Mouse (Mus musculus) CH12.LX (cell line): ENCODE results near the gene Olfr954. TPM values are rescaled to one million over a fixed set of nuclear protein-coding genes. Genes with fewer than 3 reads are reported as not detected.

ENCODE experiments used
- DNase-seq: peaks from one replicate; pipeline ENCODE4 v3.0.0-alpha.2; 2013; ENCODE audit errors: extremely low read depth
- H3K27ac ChIP-seq: 2 replicates; pipeline ENCODE4 v1.5.1; 2012; ENCODE audit warnings: low read depth, mild to moderate bottlenecking, control low read depth, moderate library complexity; ENCODE audit not compliant: insufficient read depth
- H3K27me3 ChIP-seq: replicated peaks from 2 replicates; pipeline ENCODE3; 2012; ENCODE audit warnings: inconsistent platforms
- H3K36me3 ChIP-seq, 2 experiments: replicated peaks in 1 of 2; 2 replicates each; pipeline versions ENCODE3 to v1.6.1; 2012; ENCODE audit warnings: inconsistent platforms in 1 of 2, low read length in 1 of 2, mild to moderate bottlenecking in 1 of 2, mixed read lengths in 1 of 2, moderate library complexity in 1 of 2; ENCODE audit not compliant: control insufficient read depth in 1 of 2, insufficient read depth in 1 of 2
- H3K4me1 ChIP-seq, 2 experiments: 2 replicates each; pipeline ENCODE4 v1.6.1; 2012; ENCODE audit warnings: inconsistent platforms in 1 of 2, moderate library complexity in 1 of 2; ENCODE audit not compliant: insufficient read depth in 2 of 2, control insufficient read depth in 1 of 2
- H3K4me2 ChIP-seq: 2 replicates; pipeline ENCODE4 v1.6.1; 2012; ENCODE audit warnings: low read depth, mild to moderate bottlenecking, control low read depth; ENCODE audit not compliant: poor library complexity, insufficient read depth, severe bottlenecking
- H3K4me3 ChIP-seq, 3 experiments: fragments of 150-350 bp in 1 of 3; sonication (generic) in 1 of 3; replicated peaks in 1 of 3; 2 replicates each; pipeline versions ENCODE3 to v1.5.1; 2011 to 2012; ENCODE audit warnings: low read depth in 2 of 3, low read length in 2 of 3, mild to moderate bottlenecking in 2 of 3, moderate library complexity in 2 of 3, control low read depth in 1 of 3, improper control_type of control experiment in 1 of 3, inconsistent platforms in 1 of 3, mixed read lengths in 1 of 3; ENCODE audit not compliant: poor library complexity in 1 of 3
- H3K79me2 ChIP-seq: replicated peaks from 2 replicates; pipeline ENCODE4 v1.6.1; 2012; ENCODE audit warnings: mild to moderate bottlenecking, moderate library complexity; ENCODE audit not compliant: control insufficient read depth, poor library complexity, insufficient read depth, severe bottlenecking; ENCODE audit errors: extremely low read depth
- H3K9ac ChIP-seq: 2 replicates; pipeline ENCODE4 v1.6.1; 2012; ENCODE audit warnings: low read depth, mild to moderate bottlenecking, control low read depth, moderate library complexity; ENCODE audit not compliant: insufficient read depth
- H3K9me3 ChIP-seq: replicated peaks from 2 replicates; pipeline ENCODE3; 2012; ENCODE audit warnings: low read length, inconsistent platforms, mixed read lengths
- E2F4 ChIP-seq: IDR thresholded peaks from 2 replicates; pipeline ENCODE4 v1.6.1; 2011; ENCODE audit warnings: low read depth, low read length, improper control_type of control experiment; ENCODE audit not compliant: insufficient replicate concordance
- MAZ ChIP-seq: IDR thresholded peaks from 2 replicates; pipeline ENCODE4 v1.6.1; 2012; ENCODE audit warnings: low read depth, mild to moderate bottlenecking, inconsistent platforms, low read length, improper control_type of control experiment, moderate library complexity
- NELFE ChIP-seq: IDR thresholded peaks from 2 replicates; pipeline ENCODE4 v1.6.1; 2011; ENCODE audit warnings: low read depth, low read length, improper control_type of control experiment
- POLR2AphosphoS2 ChIP-seq: IDR thresholded peaks from 2 replicates; pipeline ENCODE4 v1.6.1; 2011; ENCODE audit warnings: low read depth, low read length, improper control_type of control experiment
- RCOR1 ChIP-seq: conservative IDR thresholded peaks from 2 replicates; pipeline ENCODE4 v1.6.1; 2012; ENCODE audit warnings: low read depth, mild to moderate bottlenecking, inconsistent platforms, low read length, improper control_type of control experiment
- TBP ChIP-seq: conservative IDR thresholded peaks from 2 replicates; pipeline ENCODE4 v1.6.1; 2011; ENCODE audit warnings: low read depth, low read length, improper control_type of control experiment
- UBTF ChIP-seq: IDR thresholded peaks from 2 replicates; pipeline ENCODE4 v1.6.1; 2012; ENCODE audit warnings: low read depth, mild to moderate bottlenecking, inconsistent platforms, low read length, improper control_type of control experiment, moderate library complexity
- ZC3H11A ChIP-seq: IDR thresholded peaks from 2 replicates; pipeline ENCODE4 v1.6.1; 2012; ENCODE audit warnings: low read depth, mild to moderate bottlenecking, inconsistent platforms, low read length, improper control_type of control experiment
- ZNF384 ChIP-seq: IDR thresholded peaks from 2 replicates; pipeline ENCODE4 v1.6.1; 2012; ENCODE audit warnings: low read depth, low read length, improper control_type of control experiment, inconsistent platforms
- dilution Hi-C: fragments of 300-500 bp; cut with MboI; formaldehyde crosslinking; loops from 2 replicates; pipeline ENCODE4 v1.14.3; 2020; ENCODE audit warnings: low sequenced_read_pairs; ENCODE audit not compliant: extremely low pct_unique_long_range_greater_than_20kb, extremely low pct_ligation_motif_present
- in situ Hi-C: fragments of 300-500 bp; cut with MboI; formaldehyde crosslinking; loops from 3 replicates; pipeline ENCODE4 v1.14.3; 2019; ENCODE audit warnings: low sequenced_read_pairs, low pct_ligation_motif_present, low pct_unique_long_range_greater_than_20kb, mixed read lengths
- polyA plus RNA-seq: library from polyadenylated mRNA; unstranded; fragments of >175 nt; gene quantifications from 2 replicates; pipeline ENCODE4 v1.2.1, GENCODE M21; 2012; ENCODE audit warnings: low read depth; ENCODE audit not compliant: insufficient read length
- total RNA-seq, 2 experiments: library from RNA; depleted of rRNA; stranded (reverse); fragments of 300-350 nt in 1 of 2; fragments of >200 nt in 1 of 2; gene quantifications; 2 replicates each; pipeline ENCODE4 v1.2.3; 2012 to 2014

Gene Olfr954
- total and polyA plus RNA-seq, 3 experiments, result not detected

GRCm38 (mm10) chr9:39509412-39509811, 52.9 kb downstream of the Olfr954 start:
- DNase-seq, result no peak
- Histone ChIP-seq H3K27ac (no peak overlapping the region), H3K27me3 (no peaks in the 10 kb centered on the region), H3K4me1 (no peaks in the 10 kb centered on the region), H3K79me2 (no peaks in the 10 kb centered on the region), H3K9ac (no peak overlapping the region), H3K4me2 (no peak overlapping the region), H3K9me3 (no peaks in the 10 kb centered on the region), H3K36me3 (no peaks in the 10 kb centered on the region), H3K4me3 (no peak overlapping the region)
- dilution Hi-C loops, result no loop called here
- in situ Hi-C loops, result no loop called here
- no peak for TF ChIP-seq RCOR1
- TF ChIP-seq NELFE, result no peak
- TF ChIP-seq ZNF384, result no peak
- no peak for TF ChIP-seq ZC3H11A
- TF ChIP-seq UBTF, result no peak
- no peak for TF ChIP-seq MAZ
- no peak for TF ChIP-seq E2F4
- no peak for TF ChIP-seq TBP
- no peak for TF ChIP-seq POLR2AphosphoS2

Other genes with a start within 250 kb of the Olfr954 start
- gene Olfr1537, start 206.7 kb upstream of the Olfr954 start, total RNA-seq (2012; rRNA removed), result not detected in 2 replicates
- not detected in 2 replicates for gene Olfr1537, start 206.7 kb upstream of the Olfr954 start, total RNA-seq (2014; rRNA removed)
- not detected in 2 replicates for gene Olfr1537, start 206.7 kb upstream of the Olfr954 start, polyA plus RNA-seq
- not detected in 2 replicates for gene Olfr945, start 179.9 kb upstream of the Olfr954 start, total RNA-seq (2012; rRNA removed)
- not detected in 2 replicates for gene Olfr945, start 179.9 kb upstream of the Olfr954 start, total RNA-seq (2014; rRNA removed)
- not detected in 2 replicates for gene Olfr945, start 179.9 kb upstream of the Olfr954 start, polyA plus RNA-seq
- not detected in 2 replicates for gene Olfr948, start 130.7 kb upstream of the Olfr954 start, total RNA-seq (2012; rRNA removed)
- not detected in 2 replicates for gene Olfr948, start 130.7 kb upstream of the Olfr954 start, total RNA-seq (2014; rRNA removed)
- not detected in 2 replicates for gene Olfr948, start 130.7 kb upstream of the Olfr954 start, polyA plus RNA-seq
- gene Olfr951, start 69.3 kb upstream of the Olfr954 start, total RNA-seq (2012; rRNA removed), result not detected in 2 replicates
- not detected in 2 replicates for gene Olfr951, start 69.3 kb upstream of the Olfr954 start, total RNA-seq (2014; rRNA removed)
- not detected in 2 replicates for gene Olfr951, start 69.3 kb upstream of the Olfr954 start, polyA plus RNA-seq
- gene Olfr952, start 29.6 kb upstream of the Olfr954 start, total RNA-seq (2012; rRNA removed), result not detected in 2 replicates
- gene Olfr952, start 29.6 kb upstream of the Olfr954 start, total RNA-seq (2014; rRNA removed), result not detected in 2 replicates
- gene Olfr952, start 29.6 kb upstream of the Olfr954 start, polyA plus RNA-seq, result not detected in 2 replicates
- not detected in 2 replicates for gene Olfr955, start 15.2 kb downstream of the Olfr954 start, total RNA-seq (2012; rRNA removed)
- gene Olfr955, start 15.2 kb downstream of the Olfr954 start, total RNA-seq (2014; rRNA removed), result not detected in 2 replicates
- gene Olfr955, start 15.2 kb downstream of the Olfr954 start, polyA plus RNA-seq, result not detected in 2 replicates
- not detected in 2 replicates for gene Olfr44, start 37.3 kb downstream of the Olfr954 start, total RNA-seq (2012; rRNA removed)
- gene Olfr44, start 37.3 kb downstream of the Olfr954 start, total RNA-seq (2014; rRNA removed), result not detected in 2 replicates
- gene Olfr44, start 37.3 kb downstream of the Olfr954 start, polyA plus RNA-seq, result not detected in 2 replicates
- gene Olfr957, start 59.1 kb downstream of the Olfr954 start, total RNA-seq (2012; rRNA removed), result not detected in 2 replicates
- not detected in 2 replicates for gene Olfr957, start 59.1 kb downstream of the Olfr954 start, total RNA-seq (2014; rRNA removed)
- not detected in 2 replicates for gene Olfr957, start 59.1 kb downstream of the Olfr954 start, polyA plus RNA-seq
- gene Olfr958, start 97.4 kb downstream of the Olfr954 start, total RNA-seq (2012; rRNA removed), result not detected in 2 replicates
- not detected in 2 replicates for gene Olfr958, start 97.4 kb downstream of the Olfr954 start, total RNA-seq (2014; rRNA removed)
- not detected in 2 replicates for gene Olfr958, start 97.4 kb downstream of the Olfr954 start, polyA plus RNA-seq
- not detected in 2 replicates for gene Olfr959, start 118.9 kb downstream of the Olfr954 start, total RNA-seq (2012; rRNA removed)
- gene Olfr959, start 118.9 kb downstream of the Olfr954 start, total RNA-seq (2014; rRNA removed), result not detected in 2 replicates
- gene Olfr959, start 118.9 kb downstream of the Olfr954 start, polyA plus RNA-seq, result not detected in 2 replicates
- not detected in 2 replicates for gene AW551984, start 147.7 kb downstream of the Olfr954 start, total RNA-seq (2012; rRNA removed)
- not detected in 2 replicates for gene AW551984, start 147.7 kb downstream of the Olfr954 start, total RNA-seq (2014; rRNA removed)
- not detected in 2 replicates for gene AW551984, start 147.7 kb downstream of the Olfr954 start, polyA plus RNA-seq
- not detected in 2 replicates for gene Olfr148, start 154.0 kb downstream of the Olfr954 start, total RNA-seq (2012; rRNA removed)
- not detected in 2 replicates for gene Olfr148, start 154.0 kb downstream of the Olfr954 start, total RNA-seq (2014; rRNA removed)
- gene Olfr148, start 154.0 kb downstream of the Olfr954 start, polyA plus RNA-seq, result not detected in 2 replicates
- not detected in 2 replicates for gene Olfr960, start 164.7 kb downstream of the Olfr954 start, total RNA-seq (2012; rRNA removed)
- not detected in 2 replicates for gene Olfr960, start 164.7 kb downstream of the Olfr954 start, total RNA-seq (2014; rRNA removed)
- gene Olfr960, start 164.7 kb downstream of the Olfr954 start, polyA plus RNA-seq, result not detected in 2 replicates
- gene Olfr961, start 188.4 kb downstream of the Olfr954 start, total RNA-seq (2012; rRNA removed), result not detected in 2 replicates
- not detected in 2 replicates for gene Olfr961, start 188.4 kb downstream of the Olfr954 start, total RNA-seq (2014; rRNA removed)
- not detected in 2 replicates for gene Olfr961, start 188.4 kb downstream of the Olfr954 start, polyA plus RNA-seq
- not detected in 2 replicates for gene Olfr963, start 210.5 kb downstream of the Olfr954 start, total RNA-seq (2012; rRNA removed)
- not detected in 2 replicates for gene Olfr963, start 210.5 kb downstream of the Olfr954 start, total RNA-seq (2014; rRNA removed)
- not detected in 2 replicates for gene Olfr963, start 210.5 kb downstream of the Olfr954 start, polyA plus RNA-seq